Mouse (Mus musculus): ENCODE data around the gene Ttll12. TPM values are rescaled to one million over a fixed set of nuclear protein-coding genes. Genes with fewer than 3 reads are reported as not detected.

The Ttll12 gene
- polyA plus RNA-seq, 1 experiment from 2014 or later = 29.3 TPM

DNA sequence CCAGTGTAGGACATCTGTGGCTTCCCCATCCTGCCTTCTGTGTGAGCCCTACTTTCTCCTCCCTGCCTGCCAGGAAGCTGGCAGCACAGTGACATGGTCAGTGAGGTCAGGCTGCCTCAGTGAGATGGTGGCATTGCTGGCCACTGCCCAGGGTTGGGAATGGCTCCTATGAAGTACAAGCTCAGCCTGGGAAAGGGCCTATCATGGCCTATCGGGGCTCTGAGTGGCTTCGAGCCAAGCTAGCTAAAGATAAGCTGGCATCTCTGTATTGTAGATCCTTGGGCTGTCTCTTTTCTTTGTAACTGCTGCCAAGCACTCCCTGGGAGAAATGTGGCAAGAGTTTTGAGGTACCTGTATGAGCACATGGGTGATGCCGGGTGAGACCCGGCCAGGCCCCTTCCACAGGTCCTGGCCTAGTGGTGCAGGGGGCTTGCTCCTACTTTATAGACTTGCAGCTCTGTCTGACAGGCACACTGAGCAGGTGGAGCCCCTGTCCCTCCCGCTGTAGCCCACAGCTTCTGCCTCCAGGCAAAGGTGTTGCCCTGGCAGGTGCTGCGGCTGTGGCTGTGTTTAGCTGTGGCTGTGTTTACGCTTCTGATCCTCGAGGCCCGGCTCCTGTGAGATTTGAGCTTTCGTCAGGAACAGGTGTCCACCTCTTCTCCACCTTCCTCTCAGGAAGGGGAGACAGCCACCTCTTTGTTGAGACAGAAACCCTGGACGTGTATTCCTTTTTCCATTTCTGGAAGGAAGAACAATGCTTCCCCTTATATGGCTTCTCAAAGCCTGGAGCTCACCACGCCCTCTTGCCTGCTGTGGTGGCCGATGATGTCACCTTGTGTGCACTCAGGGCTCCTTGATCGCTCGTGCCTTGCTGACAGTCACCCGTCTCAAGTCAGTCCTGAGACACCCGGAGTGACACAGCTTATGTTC is 59.7 kb downstream of the Ttll12 start:
- peak; percentile 58; the same call in 1 of the 2 replicates for ATAC-seq (ENCODE audit: insufficient number of reproducible peaks, low FRiP score)
- Histone ChIP-seq H3K9ac (peak overlapping the region; percentile 56; the same call in 1 of the 2 replicates), H3K4me1 (replicated peaks) (peaks cover 54% of the 10 kb centered on the region), H3K36me3 (peaks cover 35% of the 10 kb centered on the region), H3K27ac (ENCODE audit: poor library complexity, severe bottlenecking) (peak overlapping the region; percentile 92), H3K9me3 (replicated peaks) (0 out of 2 replicates have a peak, but pooled peaks cover 2% of the 10 kb centered on the region), H3K4me3 (no peak overlapping the region), H3K27me3 (replicated peaks) (no peaks in the 10 kb centered on the region), H3K4me2 (peak overlapping the region; percentile 14; the same call in 1 of the 2 replicates)
- WGBS = 42% methylated on average over 17 of the region's 17 CpGs

DNA sequence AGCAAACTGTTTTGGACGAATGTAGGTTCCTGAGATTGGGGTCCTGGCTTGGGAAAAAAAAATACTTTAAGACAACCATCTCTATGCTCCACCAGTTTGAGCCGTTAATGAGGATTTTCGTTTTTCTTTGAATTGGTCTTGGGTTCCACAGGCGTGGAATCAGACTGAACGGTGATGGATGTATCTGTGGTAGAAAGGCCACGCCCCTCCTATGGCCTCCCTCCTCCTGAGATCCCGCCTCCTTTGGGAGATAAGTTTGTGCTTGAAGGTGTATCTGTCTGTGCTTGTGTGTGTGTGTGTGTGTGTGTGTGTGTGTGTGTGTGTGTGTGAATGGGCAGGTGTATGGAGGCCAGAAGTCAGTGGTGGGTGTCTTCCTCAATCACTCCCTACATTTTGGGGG is 62.4 kb downstream of the Ttll12 start:
- H3K4me1 ChIP-seq (replicated peaks) = peaks cover 66% of the 10 kb centered on the region
- no peaks in the 10 kb centered on the region for H3K27me3 ChIP-seq (replicated peaks)
- no peak overlapping the region for H3K27ac ChIP-seq (ENCODE audit: poor library complexity, severe bottlenecking)
- H3K9ac ChIP-seq = no peak overlapping the region
- 72% methylated on average over 7 of the region's 7 CpGs for WGBS
- H3K36me3 ChIP-seq = peaks cover 31% of the 10 kb centered on the region
- no peak overlapping the region for H3K4me3 ChIP-seq
- ATAC-seq (ENCODE audit: insufficient number of reproducible peaks, low FRiP score) = no peak
- H3K9me3 ChIP-seq (replicated peaks) = 0 out of 2 replicates have a peak, but pooled peaks cover 2% of the 10 kb centered on the region
- H3K4me2 ChIP-seq = no peak overlapping the region

DNA sequence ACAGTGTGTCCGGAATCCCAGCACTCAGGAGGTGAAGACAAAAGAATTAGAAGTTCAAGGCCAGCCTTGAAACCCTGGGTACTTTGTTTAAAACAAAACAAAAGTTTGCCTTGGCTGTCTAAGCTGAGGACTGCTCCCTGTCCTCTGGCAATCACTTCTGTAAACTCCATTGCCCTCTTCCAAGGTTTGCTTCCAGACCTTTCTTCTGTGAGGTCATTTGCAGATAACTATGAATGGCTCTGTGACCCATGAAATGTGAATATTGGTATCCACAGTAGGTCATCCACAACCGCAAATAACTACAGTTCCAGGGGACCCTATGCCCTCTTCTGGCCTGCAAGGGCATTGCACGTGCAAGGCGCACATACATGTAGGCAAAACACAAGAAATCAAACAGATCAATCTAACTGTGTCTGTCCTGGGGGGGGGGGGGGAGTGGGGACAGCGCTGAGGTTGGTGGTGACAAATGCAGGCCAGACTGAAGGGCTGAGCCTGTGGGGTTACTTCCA is 62.9 kb downstream of the Ttll12 start:
- 0 out of 2 replicates have a peak, but pooled peaks cover 2% of the 10 kb centered on the region for H3K9me3 ChIP-seq (replicated peaks)
- H3K27me3 ChIP-seq (replicated peaks) = no peaks in the 10 kb centered on the region
- H3K4me1 ChIP-seq (replicated peaks) = peaks cover 70% of the 10 kb centered on the region
- no peak overlapping the region for H3K4me3 ChIP-seq
- no peak overlapping the region for H3K27ac ChIP-seq (ENCODE audit: poor library complexity, severe bottlenecking)
- peaks cover 31% of the 10 kb centered on the region for H3K36me3 ChIP-seq
- no peak overlapping the region for H3K9ac ChIP-seq
- ATAC-seq (ENCODE audit: insufficient number of reproducible peaks, low FRiP score) = no peak
- no peak overlapping the region for H3K4me2 ChIP-seq
- 84% methylated on average over 5 of the region's 5 CpGs for WGBS

DNA sequence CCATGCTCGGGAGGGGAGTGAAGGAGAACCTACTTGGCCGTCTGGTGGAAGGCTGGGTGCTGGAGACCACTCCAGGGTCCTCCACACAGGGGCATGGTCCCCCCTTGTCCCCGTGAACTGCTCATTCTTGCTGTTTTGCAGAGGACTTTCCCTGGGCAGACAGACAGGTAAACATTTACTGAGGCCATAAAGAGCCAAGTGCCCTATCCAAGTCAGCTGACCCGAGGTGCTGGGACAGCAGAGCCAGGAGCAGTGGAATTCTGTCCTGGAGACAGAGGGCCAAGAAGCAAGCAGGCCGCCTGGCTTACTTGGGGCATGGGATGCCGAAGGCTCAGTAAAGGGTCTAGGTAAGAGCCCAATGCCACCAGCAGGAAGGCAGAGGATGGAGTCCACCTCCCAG is 64.3 kb downstream of the Ttll12 start:
- H3K4me3 ChIP-seq = no peak overlapping the region
- H3K36me3 ChIP-seq = peaks cover 27% of the 10 kb centered on the region
- ATAC-seq (ENCODE audit: insufficient number of reproducible peaks, low FRiP score) = no peak
- H3K4me1 ChIP-seq (replicated peaks) = peaks cover 68% of the 10 kb centered on the region
- 79% methylated on average over 6 of the region's 6 CpGs for WGBS
- no peaks in the 10 kb centered on the region for H3K27me3 ChIP-seq (replicated peaks)
- H3K4me2 ChIP-seq = no peak overlapping the region
- no peak overlapping the region for H3K9ac ChIP-seq
- H3K9me3 ChIP-seq (replicated peaks) = no peaks in the 10 kb centered on the region
- peak overlapping the region; percentile 54; the same call in 1 of the 2 replicates for H3K27ac ChIP-seq (ENCODE audit: poor library complexity, severe bottlenecking)

DNA sequence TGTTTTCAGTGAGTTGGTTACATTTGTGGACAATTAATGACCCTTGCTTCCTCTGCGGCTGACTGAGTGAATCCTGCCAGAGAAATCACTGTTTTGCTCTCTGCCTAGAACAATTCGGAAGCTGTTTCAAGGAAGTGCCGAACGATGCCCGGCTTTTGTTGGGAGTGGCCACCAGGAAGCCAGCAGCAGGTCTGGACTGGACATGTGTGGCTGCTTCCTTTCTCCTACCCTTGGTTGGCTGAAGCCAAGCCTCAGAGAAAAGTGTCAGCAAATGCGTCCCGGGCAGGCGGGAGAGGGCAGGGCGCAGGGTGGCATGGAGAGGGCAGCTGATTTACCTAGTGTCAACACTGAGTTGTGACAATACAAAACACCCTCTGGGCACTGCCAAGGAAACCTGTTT is 64.7 kb downstream of the Ttll12 start:
- 73% methylated on average over 9 of the region's 9 CpGs for WGBS
- H3K4me2 ChIP-seq = peak overlapping the region; percentile 95; the same call in 1 of the 2 replicates
- H3K4me3 ChIP-seq = no peak overlapping the region
- peak overlapping the region; percentile 54; the same call in 1 of the 2 replicates for H3K27ac ChIP-seq (ENCODE audit: poor library complexity, severe bottlenecking)
- no peak for ATAC-seq (ENCODE audit: insufficient number of reproducible peaks, low FRiP score)
- no peaks in the 10 kb centered on the region for H3K9me3 ChIP-seq (replicated peaks)
- H3K4me1 ChIP-seq (replicated peaks) = peaks cover 68% of the 10 kb centered on the region
- 0 out of 2 replicates have a peak overlapping the region, but pooled peaks have one; percentile 13 for H3K9ac ChIP-seq
- H3K36me3 ChIP-seq = peaks cover 27% of the 10 kb centered on the region
- H3K27me3 ChIP-seq (replicated peaks) = no peaks in the 10 kb centered on the region

DNA sequence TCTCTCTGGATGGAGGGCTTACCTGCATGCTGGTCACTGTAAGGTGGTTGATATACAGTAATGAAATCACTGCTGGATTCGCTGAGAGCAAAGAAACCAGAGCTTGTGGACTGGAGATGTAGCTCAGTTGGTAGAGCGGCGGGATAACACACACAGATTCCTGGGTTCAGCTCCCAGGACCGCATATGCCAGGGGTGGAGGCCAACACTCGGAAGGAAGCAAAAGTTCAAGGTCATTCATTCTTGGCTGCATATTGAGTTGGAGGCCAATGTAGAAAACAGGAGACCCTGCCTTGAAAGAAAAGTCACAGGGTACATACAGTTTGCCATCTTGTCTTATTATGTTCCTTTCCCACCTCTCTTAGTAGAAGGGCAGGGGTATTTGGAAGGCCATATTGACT is 65.2 kb downstream of the Ttll12 start:
- ATAC-seq (ENCODE audit: insufficient number of reproducible peaks, low FRiP score) = no peak
- H3K27me3 ChIP-seq (replicated peaks) = no peaks in the 10 kb centered on the region
- 77% methylated on average over 5 of the region's 5 CpGs for WGBS
- H3K4me3 ChIP-seq = no peak overlapping the region
- H3K4me1 ChIP-seq (replicated peaks) = peaks cover 68% of the 10 kb centered on the region
- peak overlapping the region; percentile 54; the same call in 1 of the 2 replicates for H3K27ac ChIP-seq (ENCODE audit: poor library complexity, severe bottlenecking)
- no peaks in the 10 kb centered on the region for H3K9me3 ChIP-seq (replicated peaks)
- 0 out of 2 replicates have a peak overlapping the region, but pooled peaks have one; percentile 13 for H3K9ac ChIP-seq
- peaks cover 27% of the 10 kb centered on the region for H3K36me3 ChIP-seq
- peak overlapping the region; percentile 95; the same call in 1 of the 2 replicates for H3K4me2 ChIP-seq

DNA sequence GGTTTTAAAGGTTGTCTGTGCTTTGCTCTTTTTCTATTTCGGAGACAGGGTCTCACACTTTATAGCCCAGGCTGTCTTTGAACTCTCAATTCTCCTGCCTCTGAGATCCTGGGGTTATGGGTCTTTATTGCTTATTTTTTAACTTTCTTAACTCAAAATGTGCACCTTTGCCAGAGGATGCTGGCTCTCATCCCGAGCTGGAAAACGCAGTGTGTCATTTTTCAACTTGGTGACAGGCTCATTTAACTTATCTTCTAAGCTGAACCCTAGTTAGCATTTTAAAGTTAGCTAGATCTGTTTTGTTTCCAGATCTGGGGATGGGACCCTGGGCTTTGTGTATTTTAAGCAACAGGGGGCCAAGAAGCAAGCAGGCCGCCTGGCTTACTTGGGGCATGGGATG is 66.1 kb downstream of the Ttll12 start:
- Histone ChIP-seq H3K36me3 (peaks cover 23% of the 10 kb centered on the region), H3K27ac (ENCODE audit: poor library complexity, severe bottlenecking) (peak overlapping the region; percentile 54; the same call in 1 of the 2 replicates), H3K4me3 (no peak overlapping the region), H3K27me3 (replicated peaks) (no peaks in the 10 kb centered on the region), H3K4me2 (peak overlapping the region; percentile 95), H3K4me1 (replicated peaks) (peaks cover 71% of the 10 kb centered on the region), H3K9ac (0 out of 2 replicates have a peak overlapping the region, but pooled peaks have one; percentile 22), H3K9me3 (replicated peaks) (no peaks in the 10 kb centered on the region)
- ATAC-seq (ENCODE audit: insufficient number of reproducible peaks, low FRiP score) = no peak
- WGBS = 43% methylated on average over 4 of the region's 4 CpGs

DNA sequence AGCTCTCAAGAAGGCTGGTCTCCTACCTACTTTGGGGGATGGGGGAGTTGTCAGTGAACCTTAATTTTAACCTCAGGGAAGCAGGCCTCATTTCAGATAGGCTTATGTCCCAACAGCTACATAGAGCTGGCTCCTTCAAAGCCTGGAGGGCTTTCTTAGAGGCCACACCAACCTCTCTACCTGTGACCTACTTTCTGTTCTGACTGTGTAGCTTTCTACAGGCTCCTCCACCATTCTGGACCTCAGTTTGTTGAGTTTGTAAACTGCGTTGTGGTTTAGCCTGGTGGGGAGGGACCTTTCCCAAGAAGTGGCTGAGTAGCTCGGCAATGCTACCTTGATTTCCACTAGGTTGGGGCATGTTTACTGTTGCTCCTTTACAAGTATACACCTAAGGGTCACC is 67.2 kb downstream of the Ttll12 start:
- Histone ChIP-seq H3K4me2 (peak overlapping the region; percentile 95), H3K4me3 (peak overlapping the region; percentile 81), H3K36me3 (peaks cover 16% of the 10 kb centered on the region), H3K9me3 (replicated peaks) (no peaks in the 10 kb centered on the region), H3K27ac (ENCODE audit: poor library complexity, severe bottlenecking) (no peak overlapping the region), H3K4me1 (replicated peaks) (peaks cover 73% of the 10 kb centered on the region), H3K27me3 (replicated peaks) (no peaks in the 10 kb centered on the region), H3K9ac (peak overlapping the region; percentile 88)
- ATAC-seq (ENCODE audit: insufficient number of reproducible peaks, low FRiP score) = no peak
- 56% methylated on average over 2 of the region's 2 CpGs for WGBS

DNA sequence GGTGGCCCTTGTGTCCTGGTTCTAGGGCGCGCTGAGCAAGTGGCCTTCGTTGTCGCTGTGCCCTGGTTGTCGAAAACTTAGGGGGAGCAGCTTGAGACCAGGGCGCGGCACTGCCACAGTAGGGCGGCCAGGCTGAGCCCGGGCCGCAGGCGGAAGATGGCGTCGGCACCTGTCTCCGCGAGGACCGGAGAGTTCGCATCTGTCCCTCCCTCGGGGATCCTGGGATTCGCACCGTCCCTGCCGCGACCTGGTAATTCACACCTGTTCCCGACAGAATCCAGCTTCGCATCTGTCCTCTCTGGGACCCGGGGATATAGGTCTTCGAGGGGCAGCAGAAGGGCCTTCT is 67.9 kb downstream of the Ttll12 start:
- Histone ChIP-seq H3K4me3 (peak overlapping the region; percentile 81), H3K4me1 (replicated peaks) (peaks cover 77% of the 10 kb centered on the region), H3K27me3 (replicated peaks) (no peaks in the 10 kb centered on the region), H3K36me3 (peaks cover 13% of the 10 kb centered on the region), H3K9me3 (replicated peaks) (no peaks in the 10 kb centered on the region), H3K9ac (peak overlapping the region; percentile 88), H3K27ac (ENCODE audit: poor library complexity, severe bottlenecking) (0 out of 2 replicates have a peak overlapping the region, but pooled peaks have one; percentile 61), H3K4me2 (peak overlapping the region; percentile 95)
- ATAC-seq (ENCODE audit: insufficient number of reproducible peaks, low FRiP score) = no peak
- WGBS = 2% methylated on average over 26 of the region's 26 CpGs

DNA sequence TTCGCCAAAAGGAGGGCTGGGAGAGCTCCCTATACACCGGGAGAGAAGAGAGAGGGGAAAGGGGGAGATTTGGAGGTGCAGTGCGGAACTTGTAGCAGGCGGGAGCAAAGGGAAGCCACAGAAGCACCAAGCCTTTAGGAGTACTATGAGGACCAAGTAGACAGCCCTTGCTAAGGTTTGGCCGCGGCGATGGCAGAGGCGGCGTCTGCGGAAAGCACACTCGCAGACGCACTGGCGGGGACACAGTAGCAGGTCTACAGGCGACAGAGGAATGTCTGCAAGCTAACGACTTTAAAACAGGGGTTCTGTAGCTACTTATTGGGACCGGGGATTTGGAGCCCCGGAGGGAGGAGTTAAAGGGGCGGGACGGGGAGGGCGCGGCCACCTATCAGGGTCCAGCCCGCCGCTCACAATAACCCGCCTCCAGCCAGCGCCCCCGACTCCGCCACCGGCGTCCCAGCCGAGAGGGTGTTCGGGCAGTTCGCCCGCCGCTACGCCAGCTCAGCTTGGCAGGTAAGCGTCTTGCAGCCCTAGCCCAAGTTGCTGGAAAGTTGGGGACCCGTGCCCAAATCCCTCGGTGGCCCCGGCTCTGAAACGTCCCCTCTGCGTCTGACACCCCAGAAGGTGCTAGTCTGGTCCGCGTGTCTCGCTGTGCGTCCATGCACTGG is 68.4 kb downstream of the Ttll12 start, which contains the start of gene Bik:
Gene Bik (plus strand): TSS at position 439 of the 668 bp plus-strand sequence.
- Histone ChIP-seq H3K9me3 (replicated peaks) (no peaks in the 10 kb centered on the region), H3K36me3 (peaks cover 9% of the 10 kb centered on the region), H3K27me3 (replicated peaks) (no peaks in the 10 kb centered on the region), H3K4me2 (peak within 1 kb of the TSS; percentile 95), H3K4me3 (peak within 1 kb of the TSS; percentile 81), H3K4me1 (replicated peaks) (peaks cover 82% of the 10 kb centered on the region), H3K27ac (ENCODE audit: poor library complexity, severe bottlenecking) (peak within 1 kb of the TSS; percentile 97; the same call in 1 of the 2 replicates), H3K9ac (peak within 1 kb of the TSS; percentile 88)
- WGBS = under 1% methylated on average over 44 of the region's 45 CpGs
- ATAC-seq (ENCODE audit: insufficient number of reproducible peaks, low FRiP score) = peak; percentile 72

All from heart, embryonic 12.5 days (tissue).